Comparison of ENCODE assay signal across 1 mouse cellular context in the genomic region with DNA sequence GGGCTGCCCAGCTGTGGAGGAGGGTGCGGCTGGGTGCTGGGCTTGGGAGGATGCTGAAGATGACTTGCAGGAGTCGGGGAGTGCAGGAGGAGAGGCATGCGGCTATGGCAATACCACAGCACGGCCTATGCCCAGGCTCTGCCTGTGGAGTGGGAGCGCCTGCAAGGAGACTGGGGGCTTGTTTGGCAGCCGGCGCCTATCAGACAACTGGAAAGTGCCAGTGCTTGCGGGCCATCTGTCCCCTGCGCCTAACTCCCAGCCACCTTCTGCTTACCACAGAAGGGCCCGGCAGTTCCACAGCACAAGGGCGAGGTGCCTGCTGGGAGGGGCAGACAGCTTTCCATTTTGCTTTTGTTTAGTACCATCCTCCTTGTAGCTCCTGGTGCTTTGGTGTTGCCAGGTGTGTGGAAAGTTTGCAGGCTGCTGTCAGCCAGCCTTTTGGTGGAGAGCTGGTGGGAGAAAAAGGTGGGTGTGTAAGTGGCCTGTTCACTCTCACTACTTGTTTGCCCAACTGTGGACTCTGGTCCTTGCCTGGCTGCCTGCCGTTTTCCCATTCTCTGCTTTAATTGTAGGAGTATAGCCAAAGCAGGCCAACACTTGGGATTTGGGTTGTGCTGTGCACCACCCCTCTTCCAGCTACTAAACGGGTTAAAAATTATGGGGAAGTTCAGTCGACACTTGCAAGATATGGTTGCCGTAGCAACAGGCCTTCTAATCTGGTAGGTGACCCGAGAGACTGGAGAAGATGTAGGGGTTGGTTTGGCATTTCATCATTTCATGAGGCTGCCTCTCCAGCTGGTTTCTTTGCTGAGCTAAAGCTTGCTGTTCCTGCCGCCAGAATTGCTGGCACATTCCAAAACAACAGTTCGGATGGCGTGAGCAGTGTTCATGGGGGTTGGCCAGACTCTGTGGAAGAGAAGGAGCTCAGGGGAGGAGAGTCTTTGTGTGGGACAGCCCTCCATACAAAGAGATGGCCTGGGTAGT.
TF ChIP-seq lines count a peak whose summit lies in the region.

No protein-coding gene starts in this region.

TF ChIP-seq in MEL, 35 proteins besides CTCF, POLR2A, EP300 and RAD21 (continued from another document):
- 0 out of 2 replicates have a peak, but pooled peaks have one; percentile 50 for TF ChIP-seq JUND (IDR thresholded peaks at IDR 0.05; ENCODE audit: low read depth, low read length)
- no peak for TF ChIP-seq POLR2AphosphoS2 (IDR thresholded peaks at IDR 0.05; ENCODE audit: low read length)
- TF ChIP-seq TCF12 (IDR thresholded peaks at IDR 0.05; ENCODE audit: low read depth, low read length), result peak; percentile 65
- TF ChIP-seq SMC3 (IDR thresholded peaks at IDR 0.05; ENCODE audit: low read depth, low read length), result no peak
- TF ChIP-seq NRF1 (IDR thresholded peaks at IDR 0.05; ENCODE audit: insufficient read depth, low read depth, low read length, poor library complexity, severe bottlenecking), result no peak
- no peak for TF ChIP-seq UBTF (IDR thresholded peaks at IDR 0.05; ENCODE audit: borderline replicate concordance, insufficient read depth, low read depth, low read length)
- no peak for TF ChIP-seq USF2 (IDR thresholded peaks at IDR 0.05; ENCODE audit: borderline replicate concordance in 1 of 2, insufficient read depth in 1 of 2, low read depth in 1 of 2, low read length in 2 of 2)
- peak; percentile 75 for TF ChIP-seq ELF1 (IDR thresholded peaks at IDR 0.05; ENCODE audit: low read depth, low read length)
- no peak for TF ChIP-seq ZKSCAN1 (IDR thresholded peaks at IDR 0.05; ENCODE audit: low read depth, low read length)
- TF ChIP-seq MEF2A (IDR thresholded peaks at IDR 0.05; ENCODE audit: extremely low read depth, insufficient replicate concordance, low read depth, low read length, poor library complexity, severe bottlenecking), result no peak
- no peak; the same call in 1 of the 2 replicates for TF ChIP-seq TBP (IDR thresholded peaks at IDR 0.05; ENCODE audit: low read depth, low read length)
- no peak for TF ChIP-seq POLR2AphosphoS5 (IDR thresholded peaks at IDR 0.05; ENCODE audit: borderline replicate concordance, low read depth, low read length)
- no peak for TF ChIP-seq E2F4 (IDR thresholded peaks at IDR 0.05; ENCODE audit: borderline replicate concordance, low read depth, low read length)
- peak; percentile 48; the same call in 1 of the 2 replicates for TF ChIP-seq MYC (IDR thresholded peaks at IDR 0.05; ENCODE audit: low read depth, low read length)
- TF ChIP-seq HCFC1 (IDR thresholded peaks at IDR 0.05; ENCODE audit: low read depth, low read length), result peak; percentile 68
- TF ChIP-seq SIN3A (IDR thresholded peaks at IDR 0.05; ENCODE audit: low read length), result peak; percentile 98
- TF ChIP-seq GABPA (IDR thresholded peaks at IDR 0.05; ENCODE audit: low read depth, low read length), result no peak
- no peak for TF ChIP-seq MAFK (IDR thresholded peaks at IDR 0.05; ENCODE audit: borderline replicate concordance, low read depth, low read length)
